Mouse (Mus musculus): ENCODE measurements around the gene Hcfc1. TPM values are rescaled to one million over a fixed set of nuclear protein-coding genes. Genes with fewer than 3 reads are reported as not detected.

Hcfc1 gene
- 22.0 TPM for polyA plus RNA-seq (2014; fragmentation: Illumina TruSeq; extraction: RNeasy Lipid Tissue Mini Kit (QIAGEN cat#74804); ENCODE audit: low read depth, low replicate concordance)

GRCm38 (mm10) chrX:73966248-73967176 lies at the start of gene Hcfc1:
Gene Hcfc1, minus strand, starts transcription at chrX:73966357.

DNA sequence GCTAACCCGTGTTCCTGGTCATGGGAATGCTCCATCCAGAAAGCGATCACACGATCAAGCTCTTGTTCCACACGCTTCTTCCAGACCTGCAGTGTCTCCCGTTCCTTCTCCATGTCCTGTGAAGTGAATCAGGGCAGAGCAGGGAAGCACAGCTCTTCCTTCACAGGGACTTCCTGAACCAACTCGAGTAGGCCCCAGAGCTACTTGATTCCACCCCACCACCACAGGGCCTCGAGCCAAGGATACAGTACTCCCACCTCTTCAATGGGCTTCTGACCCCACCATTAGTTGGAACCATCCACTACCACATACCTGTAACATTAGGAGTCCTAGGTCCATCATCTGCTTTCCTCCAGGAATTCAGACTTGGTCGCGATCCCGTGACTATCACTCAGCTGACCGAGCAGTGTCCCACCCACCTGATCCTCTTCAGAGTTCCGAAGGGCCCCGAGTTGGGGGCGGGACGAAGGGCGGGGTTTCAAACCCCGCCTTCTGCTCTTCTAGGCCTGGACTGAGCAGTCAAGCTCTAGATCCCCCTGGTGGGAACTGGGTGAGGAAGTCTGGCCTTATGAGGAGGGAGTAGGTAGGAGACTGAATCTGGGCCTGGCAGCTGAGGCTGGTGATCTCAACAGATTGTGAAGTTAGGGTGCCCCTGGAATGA lies 35.6 kb downstream of the Hcfc1 start, which contains the start of gene Renbp:
Gene Renbp, minus strand, starts transcription at position 449 of the 661 bp plus-strand sequence.

GRCm38 (mm10) chrX:73921823-73922549 lies 44.2 kb downstream of the Hcfc1 start, which contains the start of the genes Arhgap4 and Naa10:
Gene Arhgap4, minus strand, starts transcription at chrX:73921870.
Gene Naa10, minus strand, starts transcription at chrX:73921944.

DNA sequence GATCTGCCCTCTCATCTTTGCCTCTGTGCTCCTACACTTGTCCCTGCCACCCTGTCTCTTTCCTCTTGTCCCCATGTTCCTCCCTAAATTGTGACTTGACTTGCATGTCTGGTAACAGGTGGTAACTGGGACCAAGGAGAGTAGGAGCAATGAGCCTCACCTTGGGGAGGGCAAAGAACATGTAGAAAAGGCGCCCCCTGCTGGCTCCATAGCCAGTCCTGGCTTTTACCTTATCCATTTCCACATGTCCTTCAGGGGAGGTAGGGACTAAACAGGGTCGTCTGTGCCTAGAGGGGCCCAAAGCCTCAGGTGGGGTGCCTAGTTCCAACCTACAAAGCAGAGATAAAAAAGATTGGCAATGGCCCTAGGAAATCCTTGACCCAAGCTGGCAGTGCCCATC lies 70.4 kb downstream of the Hcfc1 start, which contains the start of gene L1cam:
Gene L1cam, minus strand, starts transcription at position 387 of the 400 bp plus-strand sequence.

Other genes starting within 250 kb of the Hcfc1 start
- 1.0 TPM for gene Abcd1, start 249.8 kb downstream of the Hcfc1 start, polyA plus RNA-seq (2014; fragmentation: Illumina TruSeq; extraction: RNeasy Lipid Tissue Mini Kit (QIAGEN cat#74804); ENCODE audit: low read depth, low replicate concordance)
- gene Plxnb3, start 209.3 kb downstream of the Hcfc1 start, polyA plus RNA-seq (2014; fragmentation: Illumina TruSeq; extraction: RNeasy Lipid Tissue Mini Kit (QIAGEN cat#74804); ENCODE audit: low read depth, low replicate concordance): not detected
- gene Srpk3, start 192.0 kb downstream of the Hcfc1 start, polyA plus RNA-seq (2014; fragmentation: Illumina TruSeq; extraction: RNeasy Lipid Tissue Mini Kit (QIAGEN cat#74804); ENCODE audit: low read depth, low replicate concordance): not detected
- gene Idh3g, start 179.5 kb downstream of the Hcfc1 start, polyA plus RNA-seq (2014; fragmentation: Illumina TruSeq; extraction: RNeasy Lipid Tissue Mini Kit (QIAGEN cat#74804); ENCODE audit: low read depth, low replicate concordance): 73.0 TPM
- 30.3 TPM for gene Ssr4, start 179.3 kb downstream of the Hcfc1 start, polyA plus RNA-seq (2014; fragmentation: Illumina TruSeq; extraction: RNeasy Lipid Tissue Mini Kit (QIAGEN cat#74804); ENCODE audit: low read depth, low replicate concordance)
- 0.36 TPM for gene Pdzd4, start 141.4 kb downstream of the Hcfc1 start, polyA plus RNA-seq (2014; fragmentation: Illumina TruSeq; extraction: RNeasy Lipid Tissue Mini Kit (QIAGEN cat#74804); ENCODE audit: low read depth, low replicate concordance)
- gene Avpr2, start 74.3 kb downstream of the Hcfc1 start, polyA plus RNA-seq (2014; fragmentation: Illumina TruSeq; extraction: RNeasy Lipid Tissue Mini Kit (QIAGEN cat#74804); ENCODE audit: low read depth, low replicate concordance): 10.0 TPM
- gene L1cam, start 70.3 kb downstream of the Hcfc1 start, polyA plus RNA-seq (2014; fragmentation: Illumina TruSeq; extraction: RNeasy Lipid Tissue Mini Kit (QIAGEN cat#74804); ENCODE audit: low read depth, low replicate concordance): 4.2 TPM
- gene Arhgap4, start 44.5 kb downstream of the Hcfc1 start, polyA plus RNA-seq (2014; fragmentation: Illumina TruSeq; extraction: RNeasy Lipid Tissue Mini Kit (QIAGEN cat#74804); ENCODE audit: low read depth, low replicate concordance): 0.85 TPM
- gene Naa10, start 44.4 kb downstream of the Hcfc1 start, polyA plus RNA-seq (2014; fragmentation: Illumina TruSeq; extraction: RNeasy Lipid Tissue Mini Kit (QIAGEN cat#74804); ENCODE audit: low read depth, low replicate concordance): 5.3 TPM
- 9.6 TPM for gene Renbp, start 35.5 kb downstream of the Hcfc1 start, polyA plus RNA-seq (2014; fragmentation: Illumina TruSeq; extraction: RNeasy Lipid Tissue Mini Kit (QIAGEN cat#74804); ENCODE audit: low read depth, low replicate concordance)
- gene Irak1, start 57.6 kb upstream of the Hcfc1 start, polyA plus RNA-seq (2014; fragmentation: Illumina TruSeq; extraction: RNeasy Lipid Tissue Mini Kit (QIAGEN cat#74804); ENCODE audit: low read depth, low replicate concordance): 37.3 TPM
- gene Opn1mw, start 161.1 kb upstream of the Hcfc1 start, polyA plus RNA-seq (2014; fragmentation: Illumina TruSeq; extraction: RNeasy Lipid Tissue Mini Kit (QIAGEN cat#74804); ENCODE audit: low read depth, low replicate concordance): not detected
- 18.0 TPM for gene Mecp2, start 169.0 kb upstream of the Hcfc1 start, polyA plus RNA-seq (2014; fragmentation: Illumina TruSeq; extraction: RNeasy Lipid Tissue Mini Kit (QIAGEN cat#74804); ENCODE audit: low read depth, low replicate concordance)
- not detected for gene Tex28, start 201.5 kb upstream of the Hcfc1 start, polyA plus RNA-seq (2014; fragmentation: Illumina TruSeq; extraction: RNeasy Lipid Tissue Mini Kit (QIAGEN cat#74804); ENCODE audit: low read depth, low replicate concordance)
- gene Tktl1, start 210.9 kb upstream of the Hcfc1 start, polyA plus RNA-seq (2014; fragmentation: Illumina TruSeq; extraction: RNeasy Lipid Tissue Mini Kit (QIAGEN cat#74804); ENCODE audit: low read depth, low replicate concordance): not detected

All from kidney, adult 10 weeks (tissue).